Mouse (Mus musculus) erythroblast, embryonic 14.5 days (primary cell): ENCODE data around the gene Tbck. TPM values are rescaled to one million over a fixed set of nuclear protein-coding genes. Genes with fewer than 3 reads are reported as not detected.

Experiments
- H3K27me3 ChIP-seq: 2 replicates; pipeline ENCODE4 v1.6.1; 2012; ENCODE audit warnings: inconsistent platforms; ENCODE audit not compliant: control insufficient read depth
- H3K36me3 ChIP-seq: 2 replicates; pipeline ENCODE4 v1.6.1; 2012; ENCODE audit warnings: mild to moderate bottlenecking, inconsistent platforms; ENCODE audit not compliant: control insufficient read depth
- H3K4me1 ChIP-seq: 2 replicates; pipeline ENCODE4 v1.6.1; 2012; ENCODE audit warnings: inconsistent platforms; ENCODE audit not compliant: control insufficient read depth
- H3K4me3 ChIP-seq: replicated peaks from 2 replicates; pipeline ENCODE3; 2012; ENCODE audit warnings: moderate library complexity, mild to moderate bottlenecking, inconsistent platforms
- H3K9me3 ChIP-seq: 2 replicates; pipeline ENCODE4 v1.6.1; 2012; ENCODE audit warnings: low read length, inconsistent platforms, mixed read lengths; ENCODE audit not compliant: control insufficient read depth
- GATA1 ChIP-seq: IDR thresholded peaks from 2 replicates; pipeline ENCODE4 v1.6.1; 2012; ENCODE audit warnings: low read length, inconsistent platforms, mixed read lengths
- TAL1 ChIP-seq: IDR thresholded peaks from 3 replicates; pipeline ENCODE4 v1.6.1; 2012; ENCODE audit warnings: low read length, inconsistent platforms, mixed read lengths
- polyA plus RNA-seq: library from polyadenylated mRNA; stranded (reverse); fragments of >175 nt; gene quantifications from 2 replicates; pipeline ENCODE4 v1.2.3, GENCODE M21; 2012

Gene Tbck
- polyA plus RNA-seq, 1 experiment, result 0.04 TPM

DNA sequence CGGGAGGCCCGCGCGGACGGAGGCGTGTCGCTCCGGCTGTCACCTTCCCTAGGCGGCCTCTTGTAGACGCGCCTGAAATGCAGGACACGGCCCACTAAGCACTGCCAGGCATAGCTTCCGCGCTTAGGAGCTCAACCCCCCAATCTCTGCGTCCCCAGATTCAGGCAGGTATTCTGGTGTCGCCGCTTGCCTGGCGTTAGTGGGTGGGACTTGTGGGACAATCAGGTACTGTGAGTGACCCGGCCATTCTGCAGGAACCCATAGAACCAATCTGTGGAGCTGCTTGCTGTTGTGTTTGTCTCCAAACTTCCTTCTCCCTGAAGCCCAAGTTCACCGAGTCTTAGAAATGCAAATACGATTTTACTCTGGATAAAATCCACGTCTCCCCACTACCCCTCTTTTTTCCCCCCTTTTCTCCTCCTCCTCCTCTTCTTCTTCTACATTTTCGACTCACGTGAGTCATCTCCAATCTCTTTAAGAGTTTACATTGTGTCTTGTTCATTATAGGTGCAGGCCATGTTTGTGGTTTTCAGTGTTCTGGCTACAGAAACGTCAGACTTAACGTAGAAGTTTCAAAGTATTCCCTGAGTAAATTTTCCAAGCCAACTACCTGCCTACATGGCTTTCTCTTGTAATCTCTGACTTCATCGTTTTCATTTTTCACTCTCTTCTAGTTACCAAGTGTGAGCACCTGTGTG lies 436 bp downstream of the Tbck start, which contains the start of gene Aimp1:
Gene Aimp1, minus strand, starts transcription at position 140 of the 698 bp plus-strand sequence.
- TF ChIP-seq TAL1 (no peak), GATA1 (no peak)
- Histone ChIP-seq H3K36me3 (peaks cover 9% of the 10 kb centered on the region), H3K4me1 (peaks cover 32% of the 10 kb centered on the region), H3K4me3 (peak within 1 kb of the TSS; percentile 99), H3K9me3 (no peaks in the 10 kb centered on the region), H3K27me3 (no peaks in the 10 kb centered on the region)

DNA sequence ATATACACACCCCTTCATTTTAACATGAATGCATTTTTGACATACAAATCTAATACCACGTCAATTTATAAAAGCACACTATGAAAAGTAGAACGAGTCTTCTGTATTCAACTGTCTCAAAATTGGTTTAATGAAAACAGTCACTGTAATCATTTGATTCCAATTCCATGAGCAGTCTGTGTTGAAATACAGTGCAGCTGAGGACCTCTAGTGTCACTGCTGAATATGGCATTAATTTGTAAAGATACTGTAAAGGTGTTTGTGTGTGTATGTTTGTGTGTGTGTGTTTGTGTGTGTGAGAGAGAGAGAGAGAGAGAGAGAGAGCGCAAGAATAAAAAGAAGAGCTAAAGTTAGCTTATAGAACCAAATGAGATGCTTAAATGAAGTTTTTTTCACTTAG lies 17.4 kb downstream of the Tbck start:
- Histone ChIP-seq H3K9me3 (no peaks in the 10 kb centered on the region), H3K4me1 (no peaks in the 10 kb centered on the region), H3K27me3 (no peaks in the 10 kb centered on the region), H3K36me3 (no peaks in the 10 kb centered on the region; the same call in 1 of the 2 replicates), H3K4me3 (no peak overlapping the region)
- TF ChIP-seq GATA1 (no peak), TAL1 (no peak)

GRCm38 (mm10) chr3:132704216-132704615 lies 20.3 kb downstream of the Tbck start:
- H3K27me3 ChIP-seq, result no peaks in the 10 kb centered on the region
- H3K9me3 ChIP-seq, result no peaks in the 10 kb centered on the region
- H3K4me3 ChIP-seq, result no peak overlapping the region
- H3K36me3 ChIP-seq, result no peaks in the 10 kb centered on the region; the same call in 1 of the 2 replicates
- no peaks in the 10 kb centered on the region for H3K4me1 ChIP-seq
- TF ChIP-seq GATA1, result no peak

DNA sequence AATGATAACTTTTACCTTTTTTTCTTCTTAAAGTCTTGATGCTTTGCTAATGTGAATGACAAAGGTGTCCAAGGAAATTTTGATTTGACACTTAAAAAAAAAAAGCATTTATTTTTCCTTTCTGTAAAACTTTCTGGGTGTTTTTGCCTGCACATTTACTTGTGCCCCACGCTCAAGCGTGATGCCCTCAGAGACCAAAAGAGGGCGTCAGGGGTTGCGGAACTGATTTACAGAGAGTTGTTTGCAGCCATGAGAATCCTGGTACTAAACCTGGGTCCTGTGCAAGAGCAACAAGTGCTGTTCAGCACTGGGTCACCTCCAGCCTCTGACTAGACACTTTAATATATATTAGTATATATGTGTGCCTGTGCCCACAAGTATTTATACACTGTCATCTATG lies 23.0 kb downstream of the Tbck start:
- no peak for TF ChIP-seq GATA1
- TF ChIP-seq TAL1, result no peak
- H3K36me3 ChIP-seq, result no peaks in the 10 kb centered on the region
- no peaks in the 10 kb centered on the region for H3K27me3 ChIP-seq
- no peak overlapping the region for H3K4me3 ChIP-seq
- no peaks in the 10 kb centered on the region for H3K4me1 ChIP-seq
- H3K9me3 ChIP-seq, result no peaks in the 10 kb centered on the region

GRCm38 (mm10) chr3:132713913-132714312 lies 30.0 kb downstream of the Tbck start:
- H3K9me3 ChIP-seq, result no peaks in the 10 kb centered on the region
- no peak overlapping the region for H3K4me3 ChIP-seq
- peaks cover 3% of the 10 kb centered on the region for H3K36me3 ChIP-seq
- H3K27me3 ChIP-seq, result no peaks in the 10 kb centered on the region
- TF ChIP-seq GATA1, result no peak
- no peak for TF ChIP-seq TAL1
- no peaks in the 10 kb centered on the region for H3K4me1 ChIP-seq

GRCm38 (mm10) chr3:132717316-132717715 lies 33.4 kb downstream of the Tbck start:
- Histone ChIP-seq H3K4me3 (no peak overlapping the region), H3K36me3 (peaks cover 3% of the 10 kb centered on the region), H3K4me1 (no peaks in the 10 kb centered on the region), H3K27me3 (no peaks in the 10 kb centered on the region), H3K9me3 (no peaks in the 10 kb centered on the region)
- TF ChIP-seq GATA1 (no peak), TAL1 (no peak)

DNA sequence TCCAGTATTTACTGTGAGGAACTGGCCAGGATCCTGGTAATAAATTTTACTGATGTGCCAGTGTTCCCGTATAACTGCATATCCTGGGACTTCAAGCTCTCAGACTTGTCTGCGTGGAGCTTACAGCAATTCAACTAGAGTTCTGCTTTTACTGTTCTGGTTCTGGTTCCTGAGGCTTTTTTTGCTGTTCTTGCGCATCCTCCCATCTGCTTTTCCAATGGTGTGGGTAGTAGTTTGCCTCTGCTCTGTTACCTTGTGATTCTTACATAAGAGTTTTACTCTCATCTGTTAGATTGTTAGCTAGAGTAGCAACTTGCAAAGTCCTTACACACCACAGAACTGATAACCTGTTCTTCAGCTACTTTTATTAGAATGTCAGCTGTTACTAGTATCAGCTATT lies 40.4 kb downstream of the Tbck start:
- no peak for TF ChIP-seq GATA1
- no peak for TF ChIP-seq TAL1
- no peaks in the 10 kb centered on the region for H3K27me3 ChIP-seq
- H3K36me3 ChIP-seq, result peaks cover 7% of the 10 kb centered on the region
- H3K9me3 ChIP-seq, result no peaks in the 10 kb centered on the region
- H3K4me1 ChIP-seq, result no peaks in the 10 kb centered on the region
- no peak overlapping the region for H3K4me3 ChIP-seq

- Histone ChIP-seq H3K36me3 (peaks cover 3% of the 10 kb centered on the region), H3K4me3 (no peak overlapping the region), H3K4me1 (peaks cover 4% of the 10 kb centered on the region), H3K27me3 (no peaks in the 10 kb centered on the region), H3K9me3 (no peaks in the 10 kb centered on the region)
- TF ChIP-seq TAL1, result no peak
- no peak for TF ChIP-seq GATA1
Measured at GRCm38 (mm10) chr3:132744287-132745146, 60.6 kb downstream of the Tbck start.

GRCm38 (mm10) chr3:132747036-132747435 lies 63.1 kb downstream of the Tbck start:
- H3K4me1 ChIP-seq, result peaks cover 4% of the 10 kb centered on the region
- TF ChIP-seq GATA1 (no peak), TAL1 (no peak)
- no peaks in the 10 kb centered on the region for H3K9me3 ChIP-seq
- H3K36me3 ChIP-seq, result peaks cover 3% of the 10 kb centered on the region
- no peaks in the 10 kb centered on the region for H3K27me3 ChIP-seq
- H3K4me3 ChIP-seq, result no peak overlapping the region
